Mouse (Mus musculus): ENCODE measurements at regions not wholly inside any gene's neighbourhood (a gene's known extent, or its start where the extent isn't known, plus 50 kb on each side); places are given as distances from the start of the nearest gene placed in this dataset.

DNA sequence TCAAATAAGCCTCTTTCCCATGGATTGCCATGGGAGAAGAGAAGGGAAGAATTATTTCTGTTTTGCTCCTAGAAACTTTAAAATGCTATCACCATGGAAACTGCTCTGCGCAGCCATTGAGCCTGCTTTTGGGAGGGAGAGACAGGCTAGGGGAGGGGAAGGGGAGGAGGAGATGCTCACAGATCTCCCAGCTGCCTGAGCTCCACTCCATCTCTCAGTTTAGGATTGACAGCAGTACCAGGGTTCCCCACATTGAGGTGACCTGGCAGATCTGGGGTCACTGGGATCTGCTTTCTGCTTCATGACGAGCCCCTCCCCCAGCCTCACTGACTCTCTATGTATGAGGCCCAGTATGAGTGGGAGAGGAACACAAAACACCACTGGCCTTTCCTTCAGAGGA lies 89.7 kb downstream of the Chst1 start:
- TF ChIP-seq CTCF (IDR thresholded peaks at IDR 0.05) (no peak), POLR2A (IDR thresholded peaks at IDR 0.05; ENCODE audit: insufficient read depth, low read depth, low read length) (no peak), EP300 (IDR thresholded peaks at IDR 0.05; ENCODE audit: insufficient read depth, low read depth, low read length) (no peak)
